Comparison of ENCODE assay signal across 24 mouse cellular contexts in the genomic region with DNA sequence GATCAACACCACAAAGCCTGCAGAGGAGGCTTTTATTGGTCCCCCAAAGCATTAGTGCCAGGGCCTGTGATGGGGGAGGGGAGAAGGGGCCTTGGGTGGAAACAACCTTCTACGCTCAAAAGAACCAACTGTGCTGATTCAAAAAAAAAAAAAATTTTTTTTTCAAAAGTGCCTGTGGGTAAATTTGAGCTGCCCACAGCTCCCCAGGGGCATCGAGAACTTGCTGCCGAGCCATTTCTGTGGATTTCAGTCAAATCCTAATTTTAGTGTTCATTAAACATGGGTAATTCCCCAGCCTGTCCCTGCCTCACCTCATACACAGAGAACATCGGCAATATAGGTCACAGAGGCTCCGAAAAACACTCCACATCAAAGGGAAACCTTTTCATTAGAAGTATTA.
DNase-seq lines count a peak whose midpoint lies in the region; ATAC-seq and TF ChIP-seq lines count a peak whose summit lies in the region.
"Had no signal": no experiment of that assay in that cellular context is flagged by ENCODE, and none has a peak within 500 bp of the region (broad histone marks: within the 10 kb centered on the region; RNA-seq: fewer than 3 reads in every experiment).

No protein-coding gene starts in this region.

- no peaks in the 10 kb centered on the region for H3K36me3 ChIP-seq in embryonic facial prominence, embryonic 14.5 days (ENCODE audit: control insufficient read depth, insufficient read depth, low read length)
- H3K36me3 ChIP-seq in embryonic facial prominence, embryonic 10.5 days (replicated peaks): no peaks in the 10 kb centered on the region
- H3K36me3 ChIP-seq in midbrain, postnatal 0 days (ENCODE audit: insufficient read depth, low read length): no peaks in the 10 kb centered on the region
- no peaks in the 10 kb centered on the region for H3K36me3 ChIP-seq in midbrain, embryonic 11.5 days (ENCODE audit: control insufficient read depth, insufficient read depth, low read length)
- H3K36me3 ChIP-seq: embryonic facial prominence, embryonic 12.5 days; embryonic facial prominence, embryonic 15.5 days; forebrain, embryonic 10.5 days; forebrain, embryonic 12.5 days had no signal

- no peak overlapping the region for H3K27ac ChIP-seq in embryonic facial prominence, embryonic 14.5 days (replicated peaks; ENCODE audit: low read depth, low read length)
- no peak overlapping the region for H3K27ac ChIP-seq in embryonic facial prominence, embryonic 10.5 days (replicated peaks)
- no peak overlapping the region for H3K27ac ChIP-seq in midbrain, postnatal 0 days (ENCODE audit: low read depth, low read length)
- no peak overlapping the region for H3K27ac ChIP-seq in midbrain, embryonic 11.5 days (ENCODE audit: low read depth, low read length)
- H3K27ac ChIP-seq: embryonic facial prominence, embryonic 12.5 days; embryonic facial prominence, embryonic 15.5 days; forebrain, embryonic 10.5 days; forebrain, embryonic 12.5 days had no signal

- no peaks in the 10 kb centered on the region for H3K9me3 ChIP-seq in embryonic facial prominence, embryonic 14.5 days (ENCODE audit: control insufficient read depth, low read length)
- H3K9me3 ChIP-seq in embryonic facial prominence, embryonic 10.5 days: no peaks in the 10 kb centered on the region
- H3K9me3 ChIP-seq in midbrain, postnatal 0 days (ENCODE audit: low read length): no peaks in the 10 kb centered on the region
- no peaks in the 10 kb centered on the region for H3K9me3 ChIP-seq in midbrain, embryonic 11.5 days (ENCODE audit: control insufficient read depth, low read length)
- H3K9me3 ChIP-seq: embryonic facial prominence, embryonic 12.5 days; embryonic facial prominence, embryonic 15.5 days; forebrain, embryonic 10.5 days; forebrain, embryonic 12.5 days had no signal

- ATAC-seq in embryonic facial prominence, embryonic 14.5 days (ENCODE audit: low read depth): no peak
- no peak for ATAC-seq in midbrain, postnatal 0 days (ENCODE audit: low FRiP score)
- ATAC-seq in midbrain, embryonic 11.5 days (ENCODE audit: low FRiP score): no peak
- ATAC-seq: CD4-positive, CD25-positive, alpha-beta regulatory T cell, adult 4 months; forebrain, embryonic 14.5 days; forebrain, embryonic 16.5 days had no signal

- DNase-seq in embryonic facial prominence, embryonic 14.5 days (ENCODE audit: low spot score): peak; percentile 43
- no peak for DNase-seq in embryonic facial prominence, embryonic 10.5 days (ENCODE audit: low spot score)
- peak; percentile 2 for DNase-seq in midbrain, postnatal 0 days (ENCODE audit: low spot score)
- no peak for DNase-seq in midbrain, embryonic 11.5 days (ENCODE audit: low spot score, missing footprints)
- no peak for DNase-seq in thymus, postnatal 36 days
- DNase-seq: adrenal gland, adult 2 months; adrenal gland, postnatal 10 days; adrenal gland, postnatal 25 days; B cell, adult 2 months; cerebellum, adult 11 months; cerebellum, adult 18-20 months; cerebellum, adult 8-10 months; cerebellum, adult 9-11 months; cerebellum, postnatal 14 days; cerebellum, postnatal 36 days; embryo, embryonic 11 days had no signal

- H3K27me3 ChIP-seq in embryonic facial prominence, embryonic 14.5 days (replicated peaks; ENCODE audit: control insufficient read depth, insufficient read depth, low read length): no peaks in the 10 kb centered on the region
- H3K27me3 ChIP-seq in embryonic facial prominence, embryonic 10.5 days (replicated peaks; ENCODE audit: low read depth, poor library complexity, severe bottlenecking): no peaks in the 10 kb centered on the region
- no peaks in the 10 kb centered on the region for H3K27me3 ChIP-seq in midbrain, postnatal 0 days (ENCODE audit: insufficient read depth, low read length)
- H3K27me3 ChIP-seq in midbrain, embryonic 11.5 days (ENCODE audit: control insufficient read depth, insufficient read depth, low read length): no peaks in the 10 kb centered on the region
- H3K27me3 ChIP-seq: embryonic facial prominence, embryonic 12.5 days; embryonic facial prominence, embryonic 15.5 days; forebrain, embryonic 12.5 days had no signal

- WGBS in embryonic facial prominence, embryonic 14.5 days: 51% methylated on average over 5 of the region's 5 CpGs
- 65% methylated on average over 5 of the region's 5 CpGs for WGBS in embryonic facial prominence, embryonic 10.5 days
- WGBS in midbrain, postnatal 0 days: 70% methylated on average over 5 of the region's 5 CpGs
- 87% methylated on average over 5 of the region's 5 CpGs for WGBS in midbrain, embryonic 11.5 days

- H3K4me2 ChIP-seq in embryonic facial prominence, embryonic 14.5 days (ENCODE audit: low read depth, low read length): no peak overlapping the region
- H3K4me2 ChIP-seq in midbrain, postnatal 0 days (ENCODE audit: low read depth, low read length, poor library complexity, severe bottlenecking): no peak overlapping the region
- no peak overlapping the region for H3K4me2 ChIP-seq in midbrain, embryonic 11.5 days
- H3K4me2 ChIP-seq: embryonic facial prominence, embryonic 12.5 days; embryonic facial prominence, embryonic 15.5 days; forebrain, embryonic 12.5 days had no signal

- no peak for TF ChIP-seq CTCF in midbrain, postnatal 0 days (IDR thresholded peaks at IDR 0.05)

- H3K4me1 ChIP-seq in embryonic facial prominence, embryonic 14.5 days (ENCODE audit: control insufficient read depth, insufficient read depth, low read length): no peaks in the 10 kb centered on the region
- H3K4me1 ChIP-seq in embryonic facial prominence, embryonic 10.5 days: peaks cover 3% of the 10 kb centered on the region; the same call in 1 of the 2 replicates
- no peaks in the 10 kb centered on the region for H3K4me1 ChIP-seq in midbrain, postnatal 0 days (ENCODE audit: insufficient read depth, low read length)
- no peaks in the 10 kb centered on the region for H3K4me1 ChIP-seq in midbrain, embryonic 11.5 days (ENCODE audit: control insufficient read depth, insufficient read depth, low read length)
- H3K4me1 ChIP-seq: embryonic facial prominence, embryonic 15.5 days; forebrain, embryonic 12.5 days had no signal

- no peak overlapping the region for H3K9ac ChIP-seq in embryonic facial prominence, embryonic 14.5 days (ENCODE audit: low read depth, low read length)
- no peak overlapping the region for H3K9ac ChIP-seq in midbrain, postnatal 0 days (replicated peaks; ENCODE audit: low read length, poor library complexity, severe bottlenecking)
- no peak overlapping the region for H3K9ac ChIP-seq in midbrain, embryonic 11.5 days (ENCODE audit: low read length)
- H3K9ac ChIP-seq: embryonic facial prominence, embryonic 12.5 days; embryonic facial prominence, embryonic 15.5 days; forebrain, embryonic 12.5 days had no signal

- no peak overlapping the region for H3K4me3 ChIP-seq in embryonic facial prominence, embryonic 14.5 days (ENCODE audit: low read depth, low read length)
- no peak overlapping the region for H3K4me3 ChIP-seq in embryonic facial prominence, embryonic 10.5 days
- H3K4me3 ChIP-seq in midbrain, postnatal 0 days (ENCODE audit: low read depth, low read length): no peak overlapping the region
- no peak overlapping the region for H3K4me3 ChIP-seq in midbrain, embryonic 11.5 days (ENCODE audit: low read depth, low read length)
- H3K4me3 ChIP-seq: embryonic facial prominence, embryonic 12.5 days; embryonic facial prominence, embryonic 15.5 days; erythroblast, embryonic 14.5 days; forebrain, embryonic 10.5 days; forebrain, embryonic 12.5 days had no signal

Comparison
In these comparisons a context has a peak if more than half of its experiments do, and no peak if none do; other contexts are left out.
1. DNase-seq: peak in embryonic facial prominence, embryonic 14.5 days (single experiment) and midbrain, postnatal 0 days (single experiment); none in embryonic facial prominence, embryonic 10.5 days (single experiment), midbrain, embryonic 11.5 days (single experiment) and thymus, postnatal 36 days (0 of 2).